Mouse (Mus musculus): ENCODE data around the gene Aak1.

Gene Aak1

DNA sequence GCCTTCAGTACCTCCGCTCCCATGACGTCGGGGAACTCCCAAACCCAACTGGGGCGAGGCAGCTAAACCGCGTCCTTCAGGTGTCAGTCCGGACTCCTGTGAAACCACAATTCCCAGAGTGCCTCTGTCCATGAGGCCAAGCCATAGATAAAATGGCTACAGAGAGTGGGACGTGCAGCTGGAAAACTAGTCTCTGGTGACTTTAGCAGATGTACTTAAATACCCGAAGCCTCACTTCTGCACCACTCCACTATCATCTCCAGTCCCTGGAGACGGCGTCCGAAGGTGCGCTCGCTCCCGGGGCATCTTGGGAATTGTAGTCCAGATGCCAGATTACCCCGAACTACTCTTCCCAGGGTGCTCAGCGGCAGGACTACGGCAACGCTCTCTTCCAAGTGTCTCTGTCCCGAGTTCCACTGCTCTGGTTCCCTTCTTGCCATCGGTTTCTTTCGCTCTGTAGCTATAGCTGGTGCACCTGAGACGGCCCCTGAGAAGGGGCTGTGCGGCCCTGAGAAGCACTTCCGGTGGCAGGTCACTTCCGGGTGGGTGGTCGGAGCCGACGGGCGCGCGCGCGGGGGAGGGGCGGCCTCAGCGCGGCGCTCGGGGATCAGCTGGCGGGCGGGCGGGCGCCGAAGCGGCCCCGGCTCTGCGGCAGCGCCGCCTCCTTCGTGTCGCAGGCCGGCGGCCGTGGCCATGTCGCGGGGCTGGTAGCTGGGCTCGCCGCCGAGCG lies at the start of gene Aak1:
Gene Aak1 (plus strand): TSS at position 603 of the 730 bp plus-strand sequence.
- 1% methylated on average over 60 of the region's 60 CpGs for WGBS

DNA sequence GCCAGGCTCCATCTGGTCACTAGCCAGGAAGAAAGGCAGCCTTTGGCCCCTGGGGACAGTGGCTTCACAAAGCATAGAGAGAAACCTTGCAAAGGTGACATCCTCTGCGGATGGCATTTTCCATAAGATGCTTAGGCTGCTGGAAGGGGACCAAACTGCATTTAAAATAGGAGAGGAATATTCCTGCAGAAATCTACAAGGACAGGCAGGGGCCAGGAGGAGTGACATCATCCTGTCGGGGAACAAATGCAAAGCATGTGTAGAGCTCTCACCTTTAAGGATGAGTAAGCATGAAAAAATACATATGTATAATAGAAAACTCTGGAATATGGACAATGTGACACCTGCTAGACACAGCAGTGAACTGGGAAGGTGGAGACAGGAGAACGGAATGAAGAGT lies 48.9 kb upstream of the Aak1 start:
- 66% methylated on average over 3 of the region's 3 CpGs for WGBS

DNA sequence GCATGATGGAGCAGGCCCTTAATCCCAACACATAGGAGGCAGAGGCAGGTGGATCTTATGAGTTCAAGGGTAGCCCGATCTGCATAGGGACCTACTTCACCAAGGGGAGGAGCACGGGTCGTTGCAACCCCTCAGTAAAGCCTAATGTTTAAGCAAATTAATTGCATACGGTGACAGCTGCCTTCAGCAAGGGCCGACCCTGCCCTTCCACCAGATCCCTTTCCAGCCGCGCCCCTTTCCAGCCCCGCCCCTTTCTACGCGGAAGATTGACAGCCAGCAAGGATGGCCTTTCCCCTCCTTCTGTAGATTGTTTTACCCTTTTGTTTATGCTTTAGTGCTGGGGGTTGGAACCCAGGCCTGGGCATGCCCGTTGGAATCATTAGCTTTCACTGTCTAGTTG lies 47.9 kb upstream of the Aak1 start:
- 62% methylated on average over 11 of the region's 11 CpGs for WGBS

DNA sequence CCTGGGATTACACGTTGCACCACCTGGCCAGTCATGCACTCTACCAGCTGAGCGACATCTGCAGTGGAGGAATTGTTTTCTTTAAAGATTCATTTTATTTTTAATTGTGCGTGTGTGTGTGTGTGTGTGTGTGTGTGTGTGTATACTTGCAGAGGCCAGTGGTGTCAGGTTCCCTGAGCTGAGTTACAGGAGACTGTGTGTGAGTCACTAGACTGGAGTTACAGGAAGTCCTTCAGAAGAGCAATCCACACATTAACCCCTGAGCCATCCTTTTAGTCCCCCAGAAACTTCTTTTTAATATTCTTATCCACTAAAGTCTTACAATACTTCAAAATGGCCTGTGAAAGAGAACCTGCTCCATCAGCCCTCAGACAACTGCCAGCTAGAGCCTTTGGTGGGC lies 44.7 kb upstream of the Aak1 start:
- 92% methylated on average over 3 of the region's 3 CpGs for WGBS

DNA sequence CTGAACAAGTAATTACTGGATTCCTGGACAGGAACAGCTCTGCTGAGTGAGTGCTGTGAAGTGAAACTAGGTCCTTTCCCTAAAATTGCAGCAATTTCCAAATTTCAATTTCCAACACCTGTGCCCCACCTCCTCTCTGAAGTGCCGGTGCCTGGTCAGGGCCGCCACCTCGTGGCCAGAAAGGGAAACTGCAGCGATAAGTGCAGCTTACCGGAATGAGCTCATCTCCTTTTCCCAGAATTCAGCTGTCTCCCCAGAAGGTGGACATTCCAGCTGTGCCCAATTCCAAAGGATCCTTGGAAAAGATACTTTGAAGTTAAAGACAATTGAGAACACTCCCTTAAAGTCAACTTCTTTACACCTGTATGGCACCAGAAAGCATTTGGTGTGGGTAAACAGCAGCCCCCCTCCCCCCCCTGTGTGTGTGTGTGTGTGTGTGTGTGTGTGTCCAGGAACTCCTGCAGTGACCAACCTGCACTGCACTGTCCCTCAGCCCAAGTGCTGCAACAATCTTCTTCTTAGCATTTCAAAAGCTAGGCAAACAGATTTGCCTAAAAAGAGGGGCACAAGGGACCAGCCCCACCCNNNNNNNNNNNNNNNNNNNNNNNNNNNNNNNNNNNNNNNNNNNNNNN lies 42.7 kb upstream of the Aak1 start:
- under 1% methylated on average over 5 of the region's 5 CpGs for WGBS

DNA sequence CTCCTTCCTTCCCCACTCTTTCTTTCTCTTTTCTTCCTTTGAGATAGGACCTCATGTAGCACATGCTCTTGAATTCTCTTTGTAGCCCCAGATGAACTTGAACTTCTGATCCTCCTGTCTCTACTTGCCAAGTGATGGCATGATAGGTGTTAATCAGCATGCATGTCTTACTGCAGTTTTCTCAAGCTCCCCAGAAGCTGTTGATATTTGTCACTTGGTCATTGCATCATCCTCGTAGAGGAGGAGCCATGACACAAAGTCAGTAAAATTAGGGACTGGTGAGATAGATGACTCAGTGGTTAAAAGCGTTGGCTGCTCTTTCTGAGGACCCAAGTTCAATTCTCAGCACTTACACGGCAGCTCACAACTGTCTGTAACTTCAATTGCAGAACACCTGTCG lies 36.4 kb upstream of the Aak1 start:
- 46% methylated on average over 4 of the region's 4 CpGs for WGBS

DNA sequence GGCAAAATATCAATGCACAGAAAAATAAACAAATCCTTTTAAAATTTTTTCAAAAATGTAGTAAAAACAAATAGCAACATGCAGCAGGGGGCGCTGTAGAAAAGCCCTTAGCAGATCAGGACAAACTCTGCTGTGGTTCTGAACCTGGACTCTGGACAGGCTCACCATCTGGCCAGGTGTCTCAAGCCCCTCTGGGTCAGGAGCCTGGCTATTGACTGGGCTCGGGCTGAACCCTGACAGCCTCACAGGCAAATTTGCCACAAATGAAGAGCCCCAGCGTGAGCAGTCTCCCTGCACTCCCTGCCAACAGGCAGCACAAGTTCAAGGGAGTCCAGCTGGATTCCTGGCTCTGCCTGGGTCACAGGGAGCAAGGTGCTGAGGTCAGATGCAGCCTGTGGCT lies 36.0 kb upstream of the Aak1 start:
- WGBS: 23% methylated on average over 3 of the region's 3 CpGs

DNA sequence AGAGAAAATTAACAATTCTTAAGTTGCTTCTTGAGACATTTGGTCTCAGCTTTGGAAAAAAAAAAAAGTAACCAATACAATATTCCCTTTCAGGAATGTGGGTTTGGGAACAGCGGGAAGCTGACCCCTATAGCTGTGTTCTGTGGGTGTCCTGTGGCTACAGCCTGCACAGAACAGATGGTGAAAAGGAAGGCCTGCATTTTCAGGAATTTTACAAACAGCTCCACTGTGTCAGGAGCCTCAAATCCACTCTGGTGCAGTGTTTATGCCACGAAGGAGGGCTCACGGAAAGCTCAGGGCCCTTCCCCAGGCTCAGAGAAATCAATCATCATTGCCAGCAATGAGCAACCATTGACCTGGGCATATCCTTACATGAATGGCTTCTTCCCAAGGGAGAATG lies 34.4 kb upstream of the Aak1 start:
- 39% methylated on average over 3 of the region's 3 CpGs for WGBS

DNA sequence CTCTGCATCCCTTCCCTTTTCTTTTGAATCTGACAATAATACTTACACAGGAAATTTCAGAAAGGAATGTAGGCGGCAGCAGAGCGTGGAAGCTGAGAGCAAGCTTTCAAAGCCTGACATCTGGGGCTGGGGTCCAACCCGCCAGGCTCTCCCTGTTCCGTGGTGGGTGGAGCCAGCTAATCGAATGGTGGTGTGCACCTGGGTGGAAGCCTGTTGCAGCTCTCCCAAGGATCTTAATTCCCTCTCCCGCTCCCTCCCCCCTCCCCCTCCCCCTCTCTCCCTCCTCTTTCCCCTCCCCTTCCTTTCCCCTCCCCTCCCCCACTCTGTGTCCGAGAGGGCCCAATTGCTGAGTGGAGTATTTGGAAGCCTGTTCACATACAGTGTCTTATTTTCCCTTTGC lies 33.9 kb upstream of the Aak1 start:
- 13% methylated on average over 7 of the region's 7 CpGs for WGBS

DNA sequence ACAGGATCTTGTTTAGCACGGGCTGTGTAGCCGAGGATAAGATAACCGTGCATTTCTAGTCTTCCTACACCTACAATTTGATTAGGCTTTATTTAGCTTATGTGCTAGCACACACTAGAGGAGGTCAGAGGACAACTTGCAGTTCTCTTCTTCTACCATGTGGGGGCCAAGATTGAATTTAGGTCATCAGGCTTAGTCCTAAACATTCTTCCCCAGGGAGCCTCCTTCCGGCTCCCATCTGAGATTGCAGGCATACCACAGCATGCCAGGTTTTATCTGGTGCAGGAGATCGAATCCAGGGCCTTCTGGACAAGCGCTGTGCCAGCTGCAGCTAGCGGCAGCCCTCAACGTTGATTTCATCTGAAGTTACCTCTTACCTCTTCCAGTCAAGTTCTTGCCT lies 32.7 kb upstream of the Aak1 start:
- 40% methylated on average over 8 of the region's 8 CpGs for WGBS

DNA sequence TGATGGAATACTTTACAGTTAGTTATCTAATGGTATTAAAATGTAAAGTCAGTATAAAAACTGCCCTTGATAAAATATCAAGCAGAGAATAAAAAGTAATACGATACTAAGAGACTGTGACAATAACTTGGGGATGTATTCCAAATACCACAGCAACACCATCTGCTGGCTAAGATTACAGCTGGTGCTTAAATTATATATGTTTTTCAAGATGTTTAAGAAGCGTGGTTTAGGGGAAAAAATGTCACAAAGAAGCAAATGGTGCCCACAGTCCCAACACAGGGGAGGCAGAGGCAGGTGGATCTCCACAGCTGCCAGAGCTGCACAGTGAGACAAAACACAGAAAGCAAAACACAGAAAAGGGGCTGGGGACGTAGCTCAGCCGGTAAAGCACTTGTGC lies 30.4 kb upstream of the Aak1 start:
- 54% methylated on average over 4 of the region's 4 CpGs for WGBS

DNA sequence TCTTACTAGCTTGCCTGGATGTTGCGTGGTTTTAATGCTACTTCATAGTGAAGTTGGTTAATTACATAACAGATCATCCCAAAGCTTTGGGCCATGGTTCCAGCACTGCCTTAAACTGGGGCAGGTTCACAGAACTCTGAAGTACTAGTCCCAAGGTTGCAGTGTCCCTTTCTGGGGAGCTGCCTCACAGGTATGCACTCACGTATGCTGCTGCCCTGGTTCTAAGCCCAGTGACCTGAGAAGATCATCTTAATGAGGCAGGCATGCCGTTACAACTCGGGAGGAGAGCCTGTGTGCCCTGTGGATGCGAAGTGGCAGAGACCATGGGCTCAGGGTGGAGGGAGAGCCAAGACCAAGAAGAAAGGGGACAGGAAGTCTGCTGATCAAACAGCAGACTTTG lies 29.4 kb upstream of the Aak1 start:
- 88% methylated on average over 5 of the region's 5 CpGs for WGBS

DNA sequence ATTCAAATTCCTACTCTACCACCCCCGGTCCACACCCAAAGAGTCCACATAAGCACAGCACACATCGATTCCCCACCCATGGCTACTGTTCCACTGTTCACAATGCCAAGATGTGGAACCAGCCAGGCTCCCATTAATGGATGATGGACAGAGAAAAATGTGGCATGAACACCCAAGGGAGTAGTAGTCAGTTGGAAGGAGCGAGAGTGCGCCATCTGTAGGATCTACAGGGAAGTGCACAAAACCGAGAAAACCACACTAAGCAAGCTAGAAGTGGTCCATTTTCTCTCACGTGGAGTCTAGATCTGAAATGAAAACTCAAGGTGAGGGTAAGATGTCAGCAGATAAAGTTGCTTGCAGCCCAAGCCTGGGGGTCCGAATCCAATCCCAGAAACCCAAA lies 28.6 kb upstream of the Aak1 start:
- WGBS: 73% methylated on average over 7 of the region's 7 CpGs

DNA sequence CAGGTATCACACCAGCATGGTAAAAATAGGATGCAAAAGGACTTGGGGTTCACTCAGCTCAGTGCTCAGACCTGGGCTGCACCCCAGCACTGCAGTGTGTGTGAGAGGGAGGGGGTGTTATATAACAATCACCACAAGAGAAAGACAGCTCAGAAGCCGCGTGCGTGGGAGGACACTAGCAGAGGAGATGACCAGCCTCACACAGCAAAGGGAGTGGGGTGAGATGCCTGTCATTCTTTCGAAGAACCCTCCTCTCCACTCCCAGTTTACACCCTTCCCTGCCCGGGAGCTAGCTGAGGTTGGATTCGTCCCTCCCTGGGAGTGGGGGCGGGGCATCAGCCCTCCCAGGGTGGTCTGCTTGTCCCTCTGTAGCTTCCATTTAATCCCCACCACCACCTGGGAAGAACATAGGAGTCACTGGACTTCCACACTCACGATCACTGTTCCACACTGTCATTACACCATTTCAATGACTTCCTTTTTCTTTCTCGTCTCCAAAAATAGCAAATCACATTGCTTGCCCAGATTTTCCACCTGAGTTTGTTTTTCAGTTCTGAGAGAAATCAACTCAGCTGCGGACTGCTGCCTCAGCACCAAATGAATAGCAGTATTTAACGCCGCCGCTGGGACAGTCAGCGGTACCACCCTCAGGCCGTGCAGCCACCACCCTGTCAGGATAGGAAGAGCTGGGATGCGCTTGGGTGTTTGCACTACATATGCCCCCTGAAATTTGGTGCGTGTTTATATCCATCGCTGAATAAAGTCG lies 26.8 kb upstream of the Aak1 start:
- 4% methylated on average over 19 of the region's 19 CpGs for WGBS

DNA sequence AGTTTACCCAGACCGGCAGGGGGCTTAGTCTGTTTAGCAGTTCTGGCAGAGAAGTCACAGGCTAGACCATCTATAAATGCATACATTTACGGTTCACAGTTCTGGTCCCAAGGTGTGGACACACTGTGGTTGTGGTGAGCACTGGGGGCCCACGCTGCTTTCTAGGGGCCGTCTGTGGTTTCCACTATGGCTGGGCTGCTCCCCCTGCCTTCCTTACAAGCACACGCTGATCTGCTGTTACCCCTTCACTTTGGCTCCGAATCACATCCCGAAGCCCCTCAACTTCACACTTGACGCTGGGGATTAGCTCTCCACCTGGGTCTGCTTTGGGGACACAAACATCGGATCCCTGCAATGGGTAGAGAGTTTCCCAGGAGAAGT lies 26.3 kb upstream of the Aak1 start:
- WGBS: 37% methylated on average over 9 of the region's 9 CpGs

DNA sequence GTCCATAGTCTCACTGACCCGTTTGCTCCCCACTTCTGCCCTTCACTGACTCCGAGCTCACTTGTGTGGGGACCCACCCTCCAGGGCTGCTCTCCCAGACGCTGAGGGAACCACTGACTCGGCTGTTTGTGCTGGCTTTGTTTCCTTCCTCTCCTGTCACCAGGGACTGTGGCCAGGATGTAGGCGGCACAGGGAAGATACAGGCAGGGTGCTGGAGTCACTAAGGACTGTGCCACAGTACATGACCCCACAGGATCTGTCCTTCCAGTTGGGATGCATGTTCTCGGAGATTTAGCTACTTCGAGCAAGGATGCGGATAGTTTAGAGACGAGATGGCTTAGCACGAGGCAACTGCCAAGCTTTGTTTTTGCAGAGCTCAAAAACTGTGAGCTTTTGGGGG lies 25.5 kb upstream of the Aak1 start:
- WGBS: 26% methylated on average over 10 of the region's 10 CpGs

DNA sequence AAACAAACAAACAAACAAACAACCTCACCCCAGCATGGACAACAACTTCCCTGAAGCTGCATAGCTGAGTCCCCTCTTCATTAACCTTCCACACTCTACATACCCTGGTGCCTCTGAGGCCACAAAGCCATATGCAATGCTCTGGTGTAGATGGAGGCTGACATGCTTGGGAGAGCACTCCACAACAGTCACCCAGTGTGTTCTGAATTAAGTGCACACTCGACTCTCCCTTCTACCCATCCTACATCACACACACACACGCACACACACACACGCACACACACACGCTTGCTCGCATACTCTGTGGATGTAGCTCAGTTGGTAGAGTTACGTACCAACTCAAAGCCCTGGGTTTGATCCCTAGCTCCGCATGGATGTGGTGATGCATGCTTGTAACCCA lies 24.9 kb upstream of the Aak1 start:
- WGBS: 91% methylated on average over 7 of the region's 7 CpGs

DNA sequence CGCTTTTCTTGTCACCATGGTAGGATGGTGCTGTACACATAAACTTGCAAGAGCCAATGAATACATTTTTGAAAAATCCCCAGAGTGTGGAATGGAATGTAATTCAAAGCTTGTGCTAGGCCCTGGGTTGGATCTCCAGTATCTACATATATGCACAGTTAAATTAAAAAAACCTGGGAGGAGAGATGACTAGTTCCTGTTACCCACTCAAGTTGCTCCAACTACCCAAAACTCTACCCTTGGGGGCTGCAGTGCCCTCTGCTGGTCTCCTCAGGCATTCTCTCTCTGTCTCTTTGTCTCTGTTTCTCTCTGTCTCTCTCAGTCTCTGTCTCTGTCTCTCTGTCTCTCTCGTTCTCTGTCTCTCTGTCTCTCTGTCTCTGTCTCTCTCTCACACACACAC lies 21.9 kb upstream of the Aak1 start:
- 85% methylated on average over 2 of the region's 2 CpGs for WGBS

DNA sequence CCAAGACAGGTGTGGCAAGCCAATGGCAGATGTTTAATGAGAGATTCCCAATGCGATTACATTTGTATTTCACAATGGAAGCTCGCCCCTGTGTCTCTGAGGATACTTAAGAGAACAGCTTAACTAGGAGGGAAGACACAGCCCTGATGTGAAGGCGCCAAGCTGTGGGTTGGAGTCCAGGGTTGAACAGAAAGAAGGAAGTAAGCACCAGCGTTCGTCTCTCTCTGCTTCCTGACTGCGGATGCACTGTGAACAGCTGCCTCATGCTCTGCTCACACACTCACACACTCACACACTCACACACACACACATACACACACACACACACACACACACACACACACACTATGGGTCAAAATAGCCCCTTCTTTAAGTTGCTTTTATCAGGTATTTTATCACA lies 19.5 kb upstream of the Aak1 start:
- WGBS: 92% methylated on average over 6 of the region's 6 CpGs

DNA sequence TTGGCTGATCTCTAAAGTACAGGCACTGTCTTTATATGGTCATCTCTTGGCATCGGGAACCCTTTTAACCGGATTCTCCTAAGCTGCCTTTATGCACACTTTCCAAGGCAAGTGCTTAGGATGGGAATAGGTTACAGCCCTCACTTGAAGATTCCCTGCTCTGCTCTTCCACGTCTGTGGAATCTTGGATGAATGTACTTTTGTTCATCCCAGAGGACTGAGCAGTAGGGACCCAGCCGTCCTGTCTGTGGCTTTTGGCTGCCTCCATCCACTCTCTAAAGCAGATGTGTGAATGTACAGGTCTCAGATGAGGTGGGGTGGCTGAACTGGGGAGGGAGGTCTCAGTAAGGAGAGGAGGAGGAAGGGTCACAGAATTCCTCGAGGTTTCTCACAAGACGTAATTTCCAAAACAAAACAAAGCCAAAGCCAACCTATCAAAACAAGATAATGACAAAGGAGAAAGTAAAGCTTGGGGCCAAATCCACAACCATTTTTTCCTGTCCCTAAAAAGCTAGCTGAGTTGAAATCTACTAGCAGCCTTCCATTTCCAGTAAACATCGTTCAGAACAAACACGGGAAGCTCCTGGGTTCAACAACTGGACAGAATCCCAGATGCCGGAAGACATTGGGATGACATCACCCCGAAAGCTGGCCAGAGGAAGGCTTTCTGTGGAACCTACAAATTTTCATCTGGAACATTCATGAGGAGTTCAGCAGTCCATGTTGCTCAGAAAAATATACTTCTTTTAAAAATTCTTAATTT lies 18.4 kb upstream of the Aak1 start:
- WGBS: 60% methylated on average over 10 of the region's 10 CpGs

DNA sequence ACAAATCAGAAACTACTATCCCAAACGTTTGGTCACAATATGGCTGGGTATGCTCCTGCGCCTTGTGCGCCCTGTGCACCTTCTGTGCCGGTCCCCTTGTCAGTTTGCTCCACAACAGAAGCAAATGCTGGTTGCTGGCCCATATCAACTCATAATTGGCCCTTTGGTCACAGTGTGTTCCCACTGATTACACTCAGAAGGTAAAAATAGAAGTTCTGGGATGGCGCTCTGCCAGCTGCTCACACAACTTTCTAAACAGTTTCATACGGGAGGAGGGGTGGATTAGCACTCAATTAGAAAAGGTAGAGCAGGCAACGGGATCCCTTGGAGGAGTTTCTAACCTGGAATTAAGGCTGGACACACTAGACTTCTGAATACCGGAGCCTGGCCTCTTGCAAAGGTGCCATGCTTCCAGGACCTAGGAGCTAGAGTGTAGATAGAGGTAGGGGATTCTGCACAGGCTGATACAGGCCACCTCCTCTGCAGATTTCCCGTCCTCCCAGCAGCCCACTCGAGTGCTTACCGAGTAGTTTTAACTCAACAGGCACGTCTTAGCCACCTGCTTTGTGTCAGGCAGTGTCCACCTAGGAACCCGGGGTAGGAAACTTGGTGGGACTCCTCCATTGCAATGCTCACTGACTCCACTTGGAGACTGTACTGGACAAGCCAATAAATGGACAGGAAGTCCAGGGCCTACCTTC lies 16.4 kb upstream of the Aak1 start:
- 70% methylated on average over 13 of the region's 13 CpGs for WGBS

DNA sequence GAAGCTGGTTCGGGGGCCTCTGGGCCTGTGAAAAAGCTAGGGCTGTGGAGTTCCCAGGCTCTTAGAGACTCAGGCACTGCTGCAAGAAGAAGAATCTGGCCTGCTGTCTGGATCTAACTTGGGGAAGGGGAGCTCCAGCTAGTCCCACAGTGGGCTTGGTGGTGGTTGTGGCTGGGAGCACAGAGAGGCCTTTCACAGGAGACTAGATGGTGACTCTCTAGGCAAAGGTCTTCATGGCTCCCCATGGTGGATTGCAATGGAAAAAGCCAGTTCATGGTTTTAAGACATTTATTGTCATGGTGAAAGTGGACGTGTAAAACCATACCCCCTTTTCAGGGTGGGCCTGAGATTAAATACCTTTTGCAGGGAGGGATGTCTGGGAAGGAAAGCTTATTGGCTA lies 10.2 kb upstream of the Aak1 start:
- WGBS: 95% methylated on average over 2 of the region's 2 CpGs
